In genomic region chr3:123256181-123257101, GRCm38 (mm10) we compare ENCODE assay signal across 14 mouse cellular contexts. TPM values are rescaled to one million over a fixed set of nuclear protein-coding genes. Genes with fewer than 3 reads are reported as not detected.
DNase-seq lines count a peak whose midpoint lies in the region; ATAC-seq and TF ChIP-seq lines count a peak whose summit lies in the region.
"Had no signal": no experiment of that assay in that cellular context is flagged by ENCODE, and none has a peak within 500 bp of the region (broad histone marks: within the 10 kb centered on the region; RNA-seq: fewer than 3 reads in every experiment).

No protein-coding gene starts in this region.

- H3K9ac ChIP-seq in intestine, postnatal 0 days (ENCODE audit: low read depth, low read length): no peak overlapping the region
- H3K9ac ChIP-seq in intestine, embryonic 16.5 days (ENCODE audit: low read depth, low read length): no peak overlapping the region
- H3K9ac ChIP-seq: midbrain, embryonic 12.5 days had no signal

- H3K27me3 ChIP-seq in intestine, postnatal 0 days (replicated peaks; ENCODE audit: control insufficient read depth, insufficient read depth, low read length): no peaks in the 10 kb centered on the region
- no peaks in the 10 kb centered on the region for H3K27me3 ChIP-seq in intestine, embryonic 16.5 days (replicated peaks; ENCODE audit: control insufficient read depth, insufficient read depth, low read length)
- H3K27me3 ChIP-seq: midbrain, embryonic 12.5 days had no signal

- no peaks in the 10 kb centered on the region for H3K9me3 ChIP-seq in intestine, postnatal 0 days (ENCODE audit: control insufficient read depth)
- H3K9me3 ChIP-seq in intestine, embryonic 16.5 days (ENCODE audit: control insufficient read depth, low read length): no peaks in the 10 kb centered on the region
- H3K9me3 ChIP-seq: forebrain, embryonic 10.5 days; midbrain, embryonic 12.5 days had no signal

- H3K36me3 ChIP-seq in intestine, postnatal 0 days (ENCODE audit: control insufficient read depth, insufficient read depth): no peaks in the 10 kb centered on the region
- H3K36me3 ChIP-seq in intestine, embryonic 16.5 days (ENCODE audit: control insufficient read depth, insufficient read depth, low read length): no peaks in the 10 kb centered on the region
- H3K36me3 ChIP-seq: forebrain, embryonic 10.5 days; midbrain, embryonic 12.5 days had no signal

- no peak overlapping the region for H3K4me3 ChIP-seq in intestine, postnatal 0 days (ENCODE audit: low read depth, low read length)
- no peak overlapping the region for H3K4me3 ChIP-seq in intestine, embryonic 16.5 days (ENCODE audit: low read length)
- H3K4me3 ChIP-seq: forebrain, embryonic 10.5 days; midbrain, embryonic 12.5 days had no signal

- H3K27ac ChIP-seq in intestine, postnatal 0 days (ENCODE audit: low read depth, low read length): no peak overlapping the region
- no peak overlapping the region for H3K27ac ChIP-seq in intestine, embryonic 16.5 days (ENCODE audit: low read length)
- H3K27ac ChIP-seq: forebrain, embryonic 10.5 days; midbrain, embryonic 12.5 days had no signal

- no peak overlapping the region for H3K4me2 ChIP-seq in intestine, postnatal 0 days (replicated peaks; ENCODE audit: low read depth)
- no peak overlapping the region for H3K4me2 ChIP-seq in intestine, embryonic 16.5 days (ENCODE audit: low read depth, low read length)
- H3K4me2 ChIP-seq: midbrain, embryonic 12.5 days had no signal

- no peak for ATAC-seq in intestine, postnatal 0 days
- no peak for ATAC-seq in intestine, embryonic 16.5 days
- peak; percentile 67 for ATAC-seq in megakaryocyte-erythroid progenitor cell, adult 5-6 weeks (replicated peaks; ENCODE audit: low FRiP score, low TSS enrichment, poor library complexity, severe bottlenecking)

- intact Hi-C loops in left cerebral cortex, postnatal 25 days (cut with DNase I): no loop called here

- 79% methylated on average over 11 of the region's 11 CpGs for WGBS in intestine, postnatal 0 days
- WGBS in intestine, embryonic 16.5 days: 78% methylated on average over 11 of the region's 11 CpGs

- TF ChIP-seq CTCF in intestine, postnatal 0 days (IDR thresholded peaks at IDR 0.05; ENCODE audit: low read depth): 0 out of 2 replicates have a peak, but pooled peaks have one; percentile 8

- DNase-seq in ES-CJ7 (ENCODE audit: low read depth, low spot score): peak; percentile 95
- peak; percentile 20 for DNase-seq in c-Kit-positive CD71-positive TER-119-negative erythroid progenitor cells, embryonic 14.5 days (ENCODE audit: low read depth)
- DNase-seq in urinary bladder, adult 18-20 months (ENCODE audit: low spot score in 2 of 2): no peak
- DNase-seq in kidney, postnatal 14 days: no peak
- no peak for DNase-seq in left cerebral cortex, postnatal 25 days (ENCODE audit: low spot score in 2 of 2)
- DNase-seq: cerebellum, adult 9-11 months; gastrocnemius, postnatal 36 days; thymus, postnatal 4 days had no signal

- H3K4me1 ChIP-seq in intestine, postnatal 0 days (replicated peaks; ENCODE audit: control insufficient read depth, insufficient read depth, low read length): no peaks in the 10 kb centered on the region
- no peaks in the 10 kb centered on the region for H3K4me1 ChIP-seq in intestine, embryonic 16.5 days (ENCODE audit: control insufficient read depth, insufficient read depth, low read length)
- H3K4me1 ChIP-seq: forebrain, embryonic 10.5 days; midbrain, embryonic 12.5 days had no signal

RNA-seq across cellular contexts. Expression of gene Sec24d, which starts 10.8 kb away (rescaled TPM):
- 210 and 211 TPM in 2 replicates for polyA plus RNA-seq in intestine, postnatal 0 days (2015; fragmentation: Nextera tagmentation; extraction: Ambion mirVana)
- 91.2 and 109 TPM in 2 replicates for polyA plus RNA-seq in intestine, embryonic 16.5 days (2015; fragmentation: Nextera tagmentation; extraction: Ambion mirVana)
- 11.5 and 19.0 TPM in 2 replicates for total RNA-seq in megakaryocyte-erythroid progenitor cell, adult 5-6 weeks (2014; fragmentation: Nextera tagmentation)
- 16.7 and 17.0 TPM in 2 replicates for total RNA-seq in megakaryocyte-erythroid progenitor cell, adult 5-6 weeks (2017)
- total RNA-seq in left cerebral cortex, postnatal 25 days (2021): 10 to 100 TPM; 10.5 to 12.6 TPM

RNA-seq across cellular contexts. Expression of gene Synpo2, which starts 20.5 kb away (rescaled TPM):
- polyA plus RNA-seq in intestine, postnatal 0 days (2015; fragmentation: Nextera tagmentation; extraction: Ambion mirVana): 23.9 and 25.3 TPM in 2 replicates
- polyA plus RNA-seq in intestine, embryonic 16.5 days (2015; fragmentation: Nextera tagmentation; extraction: Ambion mirVana): 27.8 and 29.5 TPM in 2 replicates
- 3.6 and 10.3 TPM in 2 replicates for total RNA-seq in megakaryocyte-erythroid progenitor cell, adult 5-6 weeks (2014; fragmentation: Nextera tagmentation)
- total RNA-seq in megakaryocyte-erythroid progenitor cell, adult 5-6 weeks (2017): 1.5 and 2.3 TPM in 2 replicates
- total RNA-seq in left cerebral cortex, postnatal 25 days (2021): 1 to 10 TPM; 2.4 to 3.2 TPM
- total RNA-seq: neutrophil, adult 5-6 weeks had no signal

Comparison
In these comparisons a context has a peak if more than half of its experiments do, and no peak if none do; other contexts are left out.
1. DNase-seq: peak in ES-CJ7 (single experiment) and c-Kit-positive CD71-positive TER-119-negative erythroid progenitor cells, embryonic 14.5 days (single experiment); none in urinary bladder, adult 18-20 months (0 of 2), kidney, postnatal 14 days (single experiment) and left cerebral cortex, postnatal 25 days (0 of 2).